20 mouse cellular contexts compared by ENCODE assay signal in genomic region chr17:73670048-73670447, GRCm38 (mm10). TPM values are rescaled to one million over a fixed set of nuclear protein-coding genes. Genes with fewer than 3 reads are reported as not detected.
"Had no signal": no experiment of that assay in that cellular context is flagged by ENCODE, and none has a peak within 500 bp of the region (broad histone marks: within the 10 kb centered on the region; RNA-seq: fewer than 3 reads in every experiment).

No protein-coding gene starts in this region.

- H3K9me3 ChIP-seq: midbrain, embryonic 10.5 days; midbrain, embryonic 12.5 days; neural tube, embryonic 13.5 days; neural tube, embryonic 15.5 days had no signal

- DNase-seq: lung, embryonic 14.5 days; lung, postnatal 10 days; lung, postnatal 4 days; midbrain, embryonic 14.5 days; retina, postnatal 1 day; right cerebral cortex, adult 18-20 months; right cerebral cortex, postnatal 25 days; right cerebral cortex, postnatal 4 days; spleen, adult 18-20 months; thymus, adult 18-20 months; thymus, postnatal 14 days; thymus, postnatal 36 days had no signal

- H3K4me3 ChIP-seq: midbrain, embryonic 10.5 days; midbrain, embryonic 12.5 days; myocyte; neural tube, embryonic 13.5 days; neural tube, embryonic 15.5 days had no signal

- H3K4me1 ChIP-seq: midbrain, embryonic 10.5 days; midbrain, embryonic 12.5 days; neural tube, embryonic 13.5 days; neural tube, embryonic 15.5 days had no signal

- H3K9ac ChIP-seq: lung, embryonic 14.5 days; midbrain, embryonic 12.5 days; neural tube, embryonic 13.5 days; neural tube, embryonic 15.5 days had no signal

- H3K27ac ChIP-seq: midbrain, embryonic 10.5 days; midbrain, embryonic 12.5 days; neural tube, embryonic 13.5 days; neural tube, embryonic 15.5 days had no signal

- ATAC-seq: midbrain, embryonic 16.5 days had no signal

- H3K36me3 ChIP-seq: midbrain, embryonic 10.5 days; midbrain, embryonic 12.5 days; neural tube, embryonic 13.5 days; neural tube, embryonic 15.5 days had no signal

- H3K4me2 ChIP-seq: lung, embryonic 14.5 days; midbrain, embryonic 12.5 days; neural tube, embryonic 13.5 days; neural tube, embryonic 15.5 days had no signal

- H3K27me3 ChIP-seq: midbrain, embryonic 12.5 days; neural tube, embryonic 13.5 days; neural tube, embryonic 15.5 days had no signal

RNA-seq across cellular contexts. Expression of gene Galnt14, which starts 40.2 kb away (rescaled TPM):
- total RNA-seq: megakaryocyte, adult 5-6 weeks; megakaryocyte-erythroid progenitor cell, adult 5-6 weeks had no signal
- polyA plus RNA-seq: myocyte had no signal
